Mouse (Mus musculus): ENCODE results near the gene Cep89.

GRCm38 (mm10) chr7:35396542-35397168 is at the start of gene Cep89, which contains the start of gene Faap24:
- no peak for TF ChIP-seq CTCF (conservative IDR thresholded peaks at IDR 0.05; ENCODE audit: low read length)
- no peak for TF ChIP-seq POU5F1 (IDR thresholded peaks at IDR 0.05; ENCODE audit: borderline replicate concordance, low read length)
- no peak for TF ChIP-seq NANOG (IDR thresholded peaks at IDR 0.05; ENCODE audit: borderline replicate concordance, low read length)

Measured in E14TG2a.4 (cell line).